Mouse (Mus musculus): ENCODE data around the gene Ror2. TPM values are rescaled to one million over a fixed set of nuclear protein-coding genes. Genes with fewer than 3 reads are reported as not detected.

The Ror2 gene
- polyA plus RNA-seq, 1 experiment from 2014 or later: 3.3 TPM

DNA sequence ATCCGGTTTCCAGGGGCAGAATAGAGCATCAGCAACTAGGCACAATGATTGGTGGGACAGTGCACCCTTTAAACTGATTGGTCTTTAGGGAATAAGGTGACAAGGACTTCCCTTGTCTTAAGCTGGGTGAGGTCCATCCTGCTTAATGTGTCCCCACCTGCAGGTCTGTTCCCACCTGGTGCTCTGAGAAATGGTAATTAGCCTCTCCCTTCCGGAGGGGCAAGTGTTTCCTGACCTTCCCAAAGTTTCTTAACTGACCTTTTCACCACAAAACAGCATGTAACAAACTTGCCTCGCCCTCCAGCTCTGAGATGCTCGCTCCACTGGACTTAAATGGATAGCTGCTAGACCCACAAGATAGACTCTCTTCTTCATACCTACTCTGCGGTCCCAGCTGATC lies 101.8 kb downstream of the Ror2 start:
- no peak for ATAC-seq (ENCODE audit: low FRiP score, low read depth)

DNA sequence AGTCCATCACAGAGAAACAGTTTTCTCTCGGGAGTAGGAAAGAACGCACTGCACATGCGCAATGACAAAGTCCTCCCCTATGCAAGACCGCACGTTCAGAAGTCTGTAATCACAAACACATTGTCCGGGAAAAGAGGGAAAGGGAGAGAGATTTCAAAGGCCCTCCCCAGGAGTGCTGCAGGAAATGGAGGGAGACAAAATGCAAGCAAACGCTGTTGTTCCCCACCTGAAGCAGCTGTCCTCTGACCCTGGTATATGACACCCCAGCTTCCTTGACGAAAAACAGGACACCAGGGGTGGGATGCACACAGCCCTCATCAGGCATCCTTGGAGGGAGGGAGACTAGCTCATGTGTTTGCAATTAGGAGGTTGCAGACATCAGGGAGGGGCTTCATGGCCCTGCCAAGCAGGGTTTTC lies 102.8 kb downstream of the Ror2 start:
- 60% methylated on average over 8 of the region's 8 CpGs for WGBS
- no peak overlapping the region for H3K27ac ChIP-seq (replicated peaks)
- no peaks in the 10 kb centered on the region for H3K36me3 ChIP-seq
- no peak overlapping the region for H3K9ac ChIP-seq
- no peak overlapping the region for H3K4me3 ChIP-seq
- ATAC-seq (ENCODE audit: low FRiP score, low read depth): no peak
- H3K4me2 ChIP-seq: no peak overlapping the region
- no peaks in the 10 kb centered on the region for H3K27me3 ChIP-seq
- no peaks in the 10 kb centered on the region for H3K9me3 ChIP-seq
- H3K4me1 ChIP-seq (replicated peaks): peaks cover 16% of the 10 kb centered on the region

More for the DNA sequence above, 101.8 kb downstream of the Ror2 start:
- H3K4me1 ChIP-seq (replicated peaks): peaks cover 7% of the 10 kb centered on the region
- no peaks in the 10 kb centered on the region for H3K27me3 ChIP-seq
- H3K4me3 ChIP-seq: no peak overlapping the region
- H3K9me3 ChIP-seq: no peaks in the 10 kb centered on the region
- no peak overlapping the region for H3K9ac ChIP-seq
- no peaks in the 10 kb centered on the region for H3K36me3 ChIP-seq
- no peak overlapping the region for H3K4me2 ChIP-seq
- WGBS: 64% methylated on average over 5 of the region's 5 CpGs
- H3K27ac ChIP-seq (replicated peaks): no peak overlapping the region

DNA sequence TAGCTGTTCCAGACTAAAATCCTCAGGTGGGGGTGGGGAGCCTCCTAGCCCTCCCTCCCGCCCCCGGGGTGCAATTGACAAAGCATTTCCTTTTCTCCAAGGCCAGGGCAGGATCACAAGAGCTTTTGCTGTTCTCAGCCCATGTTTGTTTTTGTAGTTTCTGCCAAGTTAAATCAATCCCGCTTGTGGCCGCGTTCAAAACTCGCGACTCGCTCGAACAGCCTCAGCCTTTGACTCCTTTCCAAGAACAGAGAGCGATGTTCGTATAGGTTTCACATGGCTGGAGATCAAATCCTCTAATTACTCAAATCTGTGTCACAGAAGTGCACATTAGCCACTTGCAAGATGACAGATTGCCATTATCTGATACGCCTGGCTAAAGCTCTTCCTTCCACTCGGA lies 107.3 kb downstream of the Ror2 start:
- WGBS: 4% methylated on average over 13 of the region's 13 CpGs
- H3K27ac ChIP-seq (replicated peaks): peak overlapping the region; percentile 65

DNA sequence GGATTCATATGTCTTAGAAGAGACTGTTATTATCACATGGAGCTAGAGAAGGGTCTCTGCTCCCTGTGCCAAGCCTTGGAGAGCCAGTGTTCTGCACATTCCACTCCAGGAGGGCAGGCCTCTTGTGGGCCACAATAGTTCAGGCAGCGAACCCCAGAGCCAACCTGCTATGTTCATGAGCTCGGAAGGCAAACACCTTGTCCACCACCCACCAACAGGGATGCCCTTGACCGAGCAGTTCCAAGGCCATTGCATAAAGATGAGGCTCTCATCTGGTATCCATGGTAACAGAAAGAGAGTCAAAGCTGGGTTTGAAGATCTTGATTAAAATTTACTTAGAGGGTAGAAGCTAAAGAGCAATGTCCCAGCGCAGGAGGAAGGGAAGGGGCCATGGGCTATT lies 107.8 kb downstream of the Ror2 start:
- no peaks in the 10 kb centered on the region for H3K9me3 ChIP-seq
- WGBS: 27% methylated on average over 4 of the region's 4 CpGs
- H3K27ac ChIP-seq (replicated peaks): peak overlapping the region; percentile 47
- peaks cover 19% of the 10 kb centered on the region for H3K4me1 ChIP-seq (replicated peaks)
- no peak overlapping the region for H3K9ac ChIP-seq
- no peaks in the 10 kb centered on the region for H3K36me3 ChIP-seq
- ATAC-seq (ENCODE audit: low FRiP score, low read depth): peak; percentile 50; the same call in 1 of the 2 replicates
- peak overlapping the region; percentile 27; the same call in 1 of the 2 replicates for H3K4me2 ChIP-seq
- no peaks in the 10 kb centered on the region for H3K27me3 ChIP-seq
- H3K4me3 ChIP-seq: no peak overlapping the region

More for the DNA sequence above, 107.3 kb downstream of the Ror2 start:
- no peak overlapping the region for H3K9ac ChIP-seq
- ATAC-seq (ENCODE audit: low FRiP score, low read depth): 0 out of 2 replicates have a peak, but pooled peaks have one; percentile 15
- no peaks in the 10 kb centered on the region for H3K9me3 ChIP-seq
- no peak overlapping the region for H3K4me3 ChIP-seq
- peaks cover 23% of the 10 kb centered on the region for H3K4me1 ChIP-seq (replicated peaks)
- no peaks in the 10 kb centered on the region for H3K36me3 ChIP-seq
- no peaks in the 10 kb centered on the region for H3K27me3 ChIP-seq
- H3K4me2 ChIP-seq: peak overlapping the region; percentile 27

DNA sequence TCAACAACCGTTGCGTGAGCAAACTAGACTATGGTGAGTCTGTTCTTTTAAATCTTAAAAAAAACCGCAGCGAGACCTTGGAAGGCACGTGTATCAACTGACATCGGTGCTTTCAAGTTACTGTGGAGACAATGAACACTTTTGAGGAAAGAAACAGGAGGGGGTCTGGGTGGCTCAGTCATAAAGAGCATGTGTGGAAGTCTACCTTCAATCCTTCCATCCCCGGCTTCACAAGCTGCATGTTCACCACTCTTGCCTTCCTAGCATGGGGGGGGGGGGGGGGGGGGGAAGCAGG lies 108.6 kb downstream of the Ror2 start:
- Histone ChIP-seq H3K36me3 (no peaks in the 10 kb centered on the region), H3K9me3 (no peaks in the 10 kb centered on the region), H3K27me3 (no peaks in the 10 kb centered on the region), H3K9ac (no peak overlapping the region), H3K27ac (replicated peaks) (no peak overlapping the region), H3K4me2 (no peak overlapping the region), H3K4me3 (no peak overlapping the region), H3K4me1 (replicated peaks) (peaks cover 19% of the 10 kb centered on the region)
- 50% methylated on average over 7 of the region's 7 CpGs for WGBS
- no peak for ATAC-seq (ENCODE audit: low FRiP score, low read depth)

DNA sequence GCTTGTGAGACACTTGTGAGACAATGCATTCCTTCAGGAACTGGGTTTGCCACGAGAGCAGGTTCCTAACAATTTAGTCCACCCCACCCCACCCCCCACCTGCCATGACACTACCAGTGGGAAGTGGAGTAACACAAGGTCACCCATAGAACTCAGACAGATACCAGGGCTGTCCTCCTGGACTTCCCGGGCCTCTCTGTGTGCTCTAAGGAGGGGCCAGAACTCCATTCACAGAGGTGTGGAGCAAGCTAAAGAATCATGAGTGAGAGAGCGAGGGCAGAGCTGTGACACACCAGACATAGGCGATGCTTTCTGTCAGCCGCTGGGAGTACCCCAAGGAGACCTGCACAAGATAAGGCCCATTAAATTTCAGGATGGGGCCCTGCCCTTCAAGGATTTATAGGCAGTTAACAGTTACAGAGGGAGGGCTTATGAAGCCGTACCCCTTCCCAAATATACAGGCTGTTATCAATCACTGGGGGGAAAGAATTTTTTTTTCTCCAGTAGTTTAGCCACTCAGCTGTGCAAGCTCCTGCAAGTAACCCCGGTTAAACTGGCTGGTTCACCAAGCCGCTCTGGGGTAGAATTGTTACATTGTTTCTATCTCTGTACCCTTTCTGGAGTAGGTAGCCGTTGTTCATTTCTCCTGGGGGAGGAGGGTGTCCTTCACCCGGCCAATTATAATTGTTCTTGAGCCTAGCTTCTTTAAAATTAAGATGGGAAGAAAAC lies 109.1 kb downstream of the Ror2 start:
- no peak for ATAC-seq (ENCODE audit: low FRiP score, low read depth)
- peaks cover 19% of the 10 kb centered on the region for H3K4me1 ChIP-seq (replicated peaks)
- H3K4me2 ChIP-seq: no peak overlapping the region
- H3K4me3 ChIP-seq: no peak overlapping the region
- no peak overlapping the region for H3K9ac ChIP-seq
- no peaks in the 10 kb centered on the region for H3K9me3 ChIP-seq
- H3K27ac ChIP-seq (replicated peaks): no peak overlapping the region
- no peaks in the 10 kb centered on the region for H3K36me3 ChIP-seq
- H3K27me3 ChIP-seq: no peaks in the 10 kb centered on the region
- whole genome bisulfite sequencing: 64% methylated on average over 10 of the region's 10 CpGs

DNA sequence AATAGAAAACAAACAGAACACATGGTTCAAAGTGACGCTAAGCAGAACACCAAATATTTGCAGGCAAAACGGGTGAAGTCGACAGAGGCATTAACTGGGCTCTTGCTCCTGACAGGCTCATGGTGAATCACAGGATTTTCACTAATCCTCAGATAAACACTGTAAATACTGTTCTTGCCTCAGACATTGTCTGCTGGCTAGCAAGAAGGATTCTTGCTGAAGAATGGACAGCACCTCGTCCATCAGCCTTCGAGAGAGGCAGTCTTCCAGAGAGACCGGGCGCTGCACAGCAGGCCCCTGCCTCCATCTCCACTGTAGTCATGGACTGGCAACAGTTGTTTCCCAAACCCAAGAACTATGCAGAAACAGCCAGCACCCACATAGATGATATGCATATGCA lies 110.9 kb downstream of the Ror2 start:
- 74% methylated on average over 7 of the region's 7 CpGs for WGBS
- ATAC-seq (ENCODE audit: low FRiP score, low read depth): no peak
- no peak overlapping the region for H3K4me2 ChIP-seq
- H3K4me1 ChIP-seq (replicated peaks): peaks cover 19% of the 10 kb centered on the region
- no peaks in the 10 kb centered on the region for H3K9me3 ChIP-seq
- H3K4me3 ChIP-seq: no peak overlapping the region
- no peaks in the 10 kb centered on the region for H3K27me3 ChIP-seq
- H3K9ac ChIP-seq: no peak overlapping the region
- no peaks in the 10 kb centered on the region for H3K36me3 ChIP-seq
- no peak overlapping the region for H3K27ac ChIP-seq (replicated peaks)

DNA sequence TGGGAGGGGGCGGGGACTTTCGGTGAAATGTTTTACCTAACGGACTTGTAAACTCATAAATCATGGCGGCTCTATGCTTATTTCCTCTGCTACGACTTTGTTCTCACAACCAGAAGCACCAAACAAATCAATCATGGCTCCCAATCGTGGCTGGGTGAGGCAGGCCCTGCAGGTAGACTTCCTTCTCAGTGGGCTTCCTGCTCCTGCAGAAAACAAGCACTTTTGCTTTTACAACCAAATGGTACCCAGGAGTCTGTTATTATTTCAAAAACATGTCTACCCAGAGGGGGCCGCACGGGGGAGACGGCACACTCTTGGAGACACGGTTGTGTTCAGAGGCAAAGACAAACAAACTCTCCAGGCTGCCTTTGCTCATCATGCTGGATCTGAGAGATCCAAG lies 122.3 kb downstream of the Ror2 start:
- H3K4me3 ChIP-seq: no peak overlapping the region
- no peak for ATAC-seq (ENCODE audit: low FRiP score, low read depth)
- H3K27me3 ChIP-seq: no peaks in the 10 kb centered on the region
- no peak overlapping the region for H3K27ac ChIP-seq (replicated peaks)
- H3K9me3 ChIP-seq: no peaks in the 10 kb centered on the region
- no peak overlapping the region for H3K9ac ChIP-seq
- H3K36me3 ChIP-seq: no peaks in the 10 kb centered on the region
- WGBS: 50% methylated on average over 10 of the region's 10 CpGs
- H3K4me1 ChIP-seq (replicated peaks): peaks cover 6% of the 10 kb centered on the region
- H3K4me2 ChIP-seq: no peak overlapping the region

DNA sequence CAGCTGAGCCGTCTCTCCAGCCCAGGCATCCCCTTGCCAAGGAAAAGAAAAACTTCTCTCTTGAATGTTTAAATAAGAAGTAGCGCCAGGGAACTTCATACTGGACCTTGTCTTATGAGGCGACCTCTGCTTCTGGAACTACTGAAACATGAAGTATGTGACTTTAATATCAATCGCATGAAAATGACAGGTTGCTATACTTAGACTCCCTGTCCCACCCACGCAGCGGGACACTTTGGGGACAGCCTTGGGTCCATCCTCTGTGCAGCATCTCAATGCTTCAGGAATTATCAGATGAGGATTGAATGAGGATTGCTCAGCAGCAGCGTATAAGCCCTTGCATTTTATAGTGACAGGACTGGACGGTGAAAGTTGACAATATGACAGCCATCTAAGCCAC lies 122.9 kb downstream of the Ror2 start:
- Histone ChIP-seq H3K9me3 (no peaks in the 10 kb centered on the region), H3K4me1 (replicated peaks) (peaks cover 6% of the 10 kb centered on the region), H3K4me2 (no peak overlapping the region), H3K9ac (no peak overlapping the region), H3K27me3 (no peaks in the 10 kb centered on the region), H3K36me3 (no peaks in the 10 kb centered on the region), H3K4me3 (no peak overlapping the region), H3K27ac (replicated peaks) (no peak overlapping the region)
- no peak for ATAC-seq (ENCODE audit: low FRiP score, low read depth)
- WGBS: 69% methylated on average over 8 of the region's 8 CpGs

DNA sequence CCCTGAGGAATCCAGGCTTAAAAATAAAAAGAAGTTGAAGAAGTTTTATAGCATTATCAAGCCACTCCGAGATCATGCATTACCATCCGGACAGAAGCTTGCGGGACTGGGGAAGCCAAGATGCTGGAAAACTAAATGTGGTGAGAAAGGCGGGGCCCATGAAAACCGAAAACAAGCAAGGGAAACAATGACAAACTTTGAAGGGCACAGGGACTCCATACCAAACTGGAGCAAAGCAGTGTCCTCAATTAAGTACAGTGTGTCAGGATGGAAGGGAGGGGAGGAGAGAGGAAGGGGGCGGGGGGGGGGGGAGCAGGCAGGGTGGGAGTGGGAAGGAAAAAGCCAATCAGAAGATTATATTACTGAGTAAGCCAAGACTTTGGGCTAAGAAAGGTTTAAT lies 126.4 kb downstream of the Ror2 start:
- no peak overlapping the region for H3K4me2 ChIP-seq
- no peaks in the 10 kb centered on the region for H3K27me3 ChIP-seq
- no peak overlapping the region for H3K9ac ChIP-seq
- H3K27ac ChIP-seq (replicated peaks): no peak overlapping the region
- H3K4me3 ChIP-seq: no peak overlapping the region
- H3K36me3 ChIP-seq: no peaks in the 10 kb centered on the region
- WGBS: 90% methylated on average over 5 of the region's 6 CpGs
- no peaks in the 10 kb centered on the region for H3K9me3 ChIP-seq
- peaks cover 10% of the 10 kb centered on the region for H3K4me1 ChIP-seq (replicated peaks)
- no peak for ATAC-seq (ENCODE audit: low FRiP score, low read depth)

DNA sequence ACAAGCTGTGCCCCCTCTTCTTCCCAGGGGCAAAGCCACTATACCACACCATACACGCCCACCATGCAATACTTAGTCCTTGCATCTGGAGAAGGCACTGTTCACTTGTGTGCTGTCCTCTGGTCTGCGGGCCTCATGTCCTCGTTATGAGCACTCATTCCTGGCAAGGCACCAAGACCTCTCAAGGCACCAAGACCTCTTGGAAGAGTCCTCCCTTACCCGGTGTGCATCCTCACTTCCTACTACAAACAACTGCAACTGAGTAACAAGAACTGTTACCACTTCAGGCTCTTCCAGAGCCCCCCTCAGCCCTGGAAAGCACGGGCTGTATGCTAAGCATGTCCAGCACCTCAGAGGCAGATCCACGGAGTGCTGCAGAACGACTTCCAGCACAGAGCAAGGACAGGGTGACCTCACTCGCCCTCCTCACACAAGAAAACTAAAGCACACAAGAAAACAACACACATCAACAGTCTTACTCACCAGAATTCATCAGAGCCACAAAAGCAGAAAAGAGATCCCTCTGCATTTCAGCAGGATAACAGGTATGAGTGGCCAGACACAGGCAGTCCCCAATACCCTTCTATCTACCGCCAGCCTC lies 127.4 kb downstream of the Ror2 start:
- ATAC-seq (ENCODE audit: low FRiP score, low read depth): no peak
- H3K4me3 ChIP-seq: no peak overlapping the region
- WGBS: 79% methylated on average over 9 of the region's 9 CpGs
- H3K27me3 ChIP-seq: no peaks in the 10 kb centered on the region
- H3K36me3 ChIP-seq: no peaks in the 10 kb centered on the region
- no peak overlapping the region for H3K27ac ChIP-seq (replicated peaks)
- peaks cover 13% of the 10 kb centered on the region for H3K4me1 ChIP-seq (replicated peaks)
- H3K4me2 ChIP-seq: no peak overlapping the region
- H3K9me3 ChIP-seq: no peaks in the 10 kb centered on the region
- no peak overlapping the region for H3K9ac ChIP-seq

DNA sequence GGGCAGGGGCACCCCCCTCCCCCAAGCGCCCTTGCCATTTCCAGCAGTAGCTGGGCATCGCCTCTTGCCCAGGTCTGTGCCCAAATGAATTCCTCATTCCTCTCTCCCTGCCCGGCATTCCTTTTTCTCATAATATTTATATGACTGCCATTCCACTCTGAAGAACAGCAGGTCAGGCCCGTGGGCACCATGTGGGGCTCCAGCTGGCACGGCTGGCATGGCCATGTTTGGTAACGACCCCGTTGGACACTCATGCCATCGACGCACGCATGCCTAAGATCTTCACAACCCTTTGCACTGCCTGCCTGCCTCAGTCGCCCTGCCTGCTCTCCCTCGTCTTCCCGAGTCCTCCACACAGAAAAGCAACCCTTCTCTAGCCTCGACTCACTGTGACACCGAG lies 129.0 kb downstream of the Ror2 start:
- ATAC-seq (ENCODE audit: low FRiP score, low read depth): no peak

DNA sequence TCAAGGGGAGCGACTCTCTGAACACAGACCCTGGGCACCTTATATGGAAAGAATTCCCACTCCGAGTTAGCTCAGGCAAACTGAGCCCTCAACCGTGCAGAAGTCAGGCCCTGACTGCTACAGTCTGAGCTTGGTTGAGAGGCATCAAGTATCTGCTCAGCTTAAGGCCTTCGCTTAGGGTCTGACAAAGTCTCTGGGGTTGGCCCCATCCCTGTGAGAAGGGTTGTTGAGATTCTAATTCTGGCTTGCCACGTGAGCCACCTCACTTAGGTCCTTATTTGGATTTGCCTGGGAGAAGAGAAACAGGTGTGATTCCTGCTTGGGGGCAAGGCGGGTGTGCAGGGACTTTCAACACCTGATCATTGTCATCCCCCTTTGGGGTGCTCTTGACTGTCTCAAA lies 129.6 kb downstream of the Ror2 start:
- Histone ChIP-seq H3K4me3 (no peak overlapping the region), H3K9ac (no peak overlapping the region), H3K27ac (replicated peaks) (no peak overlapping the region), H3K9me3 (no peaks in the 10 kb centered on the region), H3K27me3 (no peaks in the 10 kb centered on the region), H3K4me2 (no peak overlapping the region), H3K36me3 (no peaks in the 10 kb centered on the region), H3K4me1 (replicated peaks) (peaks cover 12% of the 10 kb centered on the region)
- 85% methylated on average over 6 of the region's 6 CpGs for WGBS
- ATAC-seq (ENCODE audit: low FRiP score, low read depth): no peak

More for the DNA sequence above, 129.0 kb downstream of the Ror2 start:
- H3K36me3 ChIP-seq: no peaks in the 10 kb centered on the region
- no peak overlapping the region for H3K27ac ChIP-seq (replicated peaks)
- no peaks in the 10 kb centered on the region for H3K9me3 ChIP-seq
- H3K4me2 ChIP-seq: no peak overlapping the region
- no peaks in the 10 kb centered on the region for H3K27me3 ChIP-seq
- no peak overlapping the region for H3K9ac ChIP-seq
- no peak overlapping the region for H3K4me3 ChIP-seq
- 85% methylated on average over 15 of the region's 15 CpGs for WGBS
- peaks cover 12% of the 10 kb centered on the region for H3K4me1 ChIP-seq (replicated peaks)

Measured in hindbrain, embryonic 15.5 days (tissue).